Mouse (Mus musculus) spleen, postnatal 10 days (tissue): Measurements from ENCODE around the gene Abcc1.
A peak's percentile ranks its signal among the peaks of the same experiment; 100 is the strongest.

Source experiments
- DNase-seq, 2 experiments: peaks; one replicate each; pipeline ENCODE4 v3.0.0; 2021 to 2022; ENCODE audit warnings: low spot score in 2 of 2

Abcc1 gene

GRCm38 (mm10) chr16:14376352-14376751 is 15.0 kb downstream of the Abcc1 start:
- no peak for DNase-seq

DNA sequence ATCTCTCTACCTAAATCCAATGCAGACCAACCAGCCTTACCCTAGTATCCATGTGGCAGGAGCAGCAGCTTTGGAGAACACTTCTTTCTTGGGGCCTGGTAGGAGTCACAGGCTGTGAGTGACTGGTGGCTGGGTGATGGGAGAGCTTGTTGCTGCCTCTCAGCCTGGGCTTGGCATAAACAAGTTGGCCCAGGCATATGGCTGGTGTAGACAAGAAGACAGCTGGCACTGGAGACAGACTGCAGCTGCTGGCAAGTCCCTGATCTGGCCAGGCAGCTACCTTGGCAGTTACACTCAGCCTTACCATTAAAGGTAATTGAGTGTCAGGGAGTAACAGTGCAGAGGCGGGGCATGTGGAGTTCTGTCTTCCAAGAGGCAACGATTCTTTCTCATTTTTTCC is 16.0 kb downstream of the Abcc1 start:
- DNase-seq = no peak

DNA sequence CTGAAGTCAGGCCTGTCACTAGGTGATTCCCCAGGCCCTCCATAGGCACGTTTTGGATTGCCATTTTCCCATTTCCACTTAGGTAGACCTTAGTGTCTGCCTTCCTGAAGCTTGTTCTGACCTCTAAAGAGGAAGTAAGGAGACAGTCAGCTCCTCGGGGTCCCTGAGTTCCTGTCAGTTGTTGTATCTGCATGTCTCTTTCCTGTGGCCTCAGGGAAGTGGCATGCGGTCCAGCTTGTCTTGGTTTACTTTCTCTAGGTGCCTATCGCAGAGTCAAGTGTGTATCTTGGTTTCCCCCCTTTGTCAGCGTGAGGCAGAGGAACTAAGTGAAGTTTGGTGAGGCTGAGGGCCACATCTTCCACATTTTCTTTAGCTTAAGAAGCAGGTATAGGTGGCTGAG is 17.3 kb downstream of the Abcc1 start:
- no peak for DNase-seq

DNA sequence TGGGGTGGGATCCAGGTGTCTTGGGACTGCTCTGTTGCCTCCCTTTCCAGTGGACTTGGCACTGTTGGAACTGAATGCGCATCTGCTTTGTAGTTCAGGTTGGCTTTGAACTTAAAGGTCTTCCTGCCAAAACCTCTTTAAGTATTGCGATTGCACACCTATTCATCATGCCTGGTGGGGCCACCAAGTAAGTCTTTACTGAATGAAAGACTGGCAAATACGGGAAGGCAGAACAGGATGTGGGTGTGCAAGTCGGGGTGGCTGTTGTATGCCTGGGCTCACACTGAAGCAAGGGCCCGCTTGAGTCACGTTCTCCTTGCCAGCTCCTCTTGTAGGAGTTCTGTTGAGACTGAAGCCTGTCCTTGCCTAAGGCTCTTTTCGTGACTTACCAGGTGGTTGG is 18.5 kb downstream of the Abcc1 start:
- no peak for DNase-seq

GRCm38 (mm10) chr16:14381061-14381665 is 19.8 kb downstream of the Abcc1 start:
- no peak for DNase-seq

DNA sequence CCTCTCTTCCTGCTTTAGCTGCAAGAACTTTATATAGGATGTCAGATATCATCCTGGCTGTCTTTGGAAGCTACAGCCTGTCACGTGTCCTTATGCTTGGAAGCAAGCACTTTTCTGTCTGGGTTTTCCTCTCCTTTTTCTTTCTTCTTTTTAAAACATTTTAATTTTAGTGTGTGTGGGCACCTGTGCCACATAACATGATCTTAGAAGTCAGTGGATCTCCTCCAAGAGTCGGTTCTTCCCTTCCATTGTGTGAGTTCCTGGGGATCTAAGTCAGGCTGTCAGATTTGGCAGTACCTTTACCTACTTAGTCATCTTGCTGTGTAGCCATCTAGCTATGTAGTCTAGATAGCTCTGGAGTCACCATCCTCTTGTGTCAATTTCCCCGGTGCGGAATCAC is 37.9 kb downstream of the Abcc1 start:
- no peak for DNase-seq

DNA sequence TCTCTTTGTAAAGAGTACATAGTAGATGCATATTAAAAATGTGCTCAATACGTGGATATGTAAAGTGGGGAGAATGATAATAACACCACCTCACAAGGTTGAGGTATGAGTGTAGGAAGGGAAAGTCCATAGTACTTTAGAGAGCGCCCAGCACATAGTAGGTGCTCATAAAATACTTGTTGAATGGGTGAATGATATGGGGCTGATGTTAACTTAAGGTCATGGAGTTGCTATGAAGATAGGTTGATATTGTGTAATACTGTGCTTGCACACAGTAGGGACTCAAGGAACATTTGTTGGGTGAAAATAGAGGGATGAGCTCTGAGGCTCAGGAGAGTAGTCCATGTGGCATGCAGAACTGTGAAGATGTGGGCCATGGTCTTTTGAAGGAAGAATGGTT is 42.1 kb downstream of the Abcc1 start:
- no peak for DNase-seq

DNA sequence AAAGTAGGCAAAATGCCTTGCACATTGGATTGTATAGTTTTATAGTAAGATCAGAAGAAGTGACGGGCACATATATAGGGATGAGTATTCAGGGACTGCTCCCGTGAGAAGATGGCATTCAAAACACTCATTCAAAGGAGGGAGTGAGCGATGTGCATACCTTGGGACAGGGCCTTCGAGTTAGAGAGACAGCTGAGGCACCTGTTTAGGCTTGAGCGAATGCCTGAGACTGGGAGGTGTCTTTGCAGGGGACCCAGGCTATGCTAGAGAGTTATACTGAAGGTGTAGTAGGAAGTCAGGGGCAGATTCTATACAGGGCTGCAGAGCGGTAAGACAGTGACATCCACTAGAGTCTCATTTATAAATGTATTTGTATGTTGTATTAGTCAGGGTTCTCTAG is 44.3 kb downstream of the Abcc1 start:
- DNase-seq = no peak

GRCm38 (mm10) chr16:14409124-14409523 is 47.8 kb downstream of the Abcc1 start:
- DNase-seq = no peak

DNA sequence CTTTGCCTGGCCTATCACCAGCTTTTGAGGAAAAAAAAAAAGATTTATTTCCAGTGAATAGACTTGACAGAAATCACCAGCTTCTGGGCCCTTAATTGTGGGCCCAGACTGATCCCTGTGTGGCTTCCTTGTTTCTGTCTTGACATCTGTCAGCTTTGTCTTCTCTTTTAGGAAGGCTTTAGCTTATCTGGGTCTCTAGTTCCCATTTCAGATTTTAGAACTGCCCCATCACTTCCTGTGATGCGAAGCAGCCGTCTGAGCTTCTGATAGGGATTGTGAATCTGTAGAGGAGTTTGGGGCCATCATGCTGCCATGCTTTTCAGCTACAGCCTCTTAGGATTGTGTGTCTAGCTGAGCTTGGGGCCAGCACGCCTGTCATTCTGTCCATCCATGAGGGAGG is 48.4 kb downstream of the Abcc1 start:
- no peak for DNase-seq

- no peak for DNase-seq
Observed at GRCm38 (mm10) chr16:14410611-14411010, 49.3 kb downstream of the Abcc1 start.

GRCm38 (mm10) chr16:14411156-14411555 is 49.8 kb downstream of the Abcc1 start:
- no peak for DNase-seq

GRCm38 (mm10) chr16:14412551-14412950 is 51.2 kb downstream of the Abcc1 start:
- no peak for DNase-seq

DNA sequence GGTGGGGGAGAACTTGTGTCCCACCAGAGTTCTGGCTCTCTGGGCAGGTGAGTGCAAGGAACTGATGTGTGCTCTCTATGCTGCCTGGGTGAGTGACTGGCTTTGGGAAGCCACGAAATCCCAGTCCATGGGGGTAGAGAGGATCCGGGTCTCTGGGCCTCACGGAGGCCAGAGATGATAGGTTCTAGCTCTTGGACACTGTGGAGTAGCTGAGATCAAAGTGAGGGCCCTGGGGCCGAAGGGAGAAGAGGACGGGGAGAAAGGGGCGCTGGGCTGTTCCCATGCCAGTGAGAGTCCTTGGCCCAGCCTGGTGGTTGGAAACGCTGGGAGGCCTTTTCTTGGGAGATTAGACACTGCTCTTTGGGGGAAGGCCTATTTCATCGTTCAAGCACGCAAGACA is 53.8 kb downstream of the Abcc1 start:
- no peak for DNase-seq

DNA sequence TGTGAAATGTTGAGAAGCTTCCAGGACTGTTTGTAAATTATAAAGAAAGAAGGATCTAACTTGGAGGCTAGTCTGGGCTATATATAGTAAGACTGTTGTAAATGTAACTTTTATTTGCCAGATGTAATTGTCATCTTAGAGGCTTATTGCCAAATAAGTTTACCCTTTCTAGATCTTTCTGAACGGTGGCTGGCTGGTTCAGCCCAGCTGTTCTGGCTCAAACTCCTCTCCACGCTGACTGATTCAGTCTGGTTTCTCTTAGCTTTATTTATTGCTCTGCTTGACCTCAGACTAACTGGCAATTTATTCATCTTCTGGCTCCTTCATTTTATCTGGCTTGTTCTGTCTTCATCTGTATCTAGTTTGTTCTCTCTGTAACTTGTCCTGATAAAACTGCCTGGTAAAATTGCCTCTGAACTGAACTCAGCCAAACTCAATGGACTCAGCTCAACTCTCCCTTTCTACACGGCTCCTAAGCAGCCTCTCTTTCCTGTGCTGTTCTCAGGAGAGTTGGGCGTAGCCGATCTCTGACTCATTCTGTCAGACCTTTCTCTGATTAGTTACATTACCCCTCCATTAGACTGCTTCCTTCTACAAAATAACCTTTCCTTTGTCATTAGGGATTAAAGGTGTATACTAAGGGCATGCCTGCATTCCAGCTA is 55.7 kb downstream of the Abcc1 start:
- no peak for DNase-seq

GRCm38 (mm10) chr16:14420496-14421132 is 59.3 kb downstream of the Abcc1 start:
- DNase-seq = no peak

DNA sequence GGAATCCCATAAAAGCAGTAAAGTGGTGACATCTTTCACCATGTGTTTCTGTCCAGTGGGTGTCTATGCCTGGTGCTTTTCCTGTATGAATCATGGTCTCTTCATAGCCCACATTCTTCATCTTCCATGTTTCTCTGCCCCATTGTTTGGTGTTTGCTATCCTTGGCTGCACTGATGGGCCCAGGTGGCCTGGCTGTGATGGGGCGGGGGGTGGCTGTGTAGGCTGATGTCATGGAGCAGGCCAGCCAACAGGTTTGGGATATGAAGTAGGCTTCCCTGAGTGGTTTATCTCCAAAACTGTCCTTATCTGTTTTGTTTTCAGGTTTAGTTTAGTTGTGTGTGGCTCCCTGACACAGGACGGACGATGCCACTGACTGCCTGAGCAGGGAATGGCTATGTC is 60.7 kb downstream of the Abcc1 start:
- no peak for DNase-seq

DNA sequence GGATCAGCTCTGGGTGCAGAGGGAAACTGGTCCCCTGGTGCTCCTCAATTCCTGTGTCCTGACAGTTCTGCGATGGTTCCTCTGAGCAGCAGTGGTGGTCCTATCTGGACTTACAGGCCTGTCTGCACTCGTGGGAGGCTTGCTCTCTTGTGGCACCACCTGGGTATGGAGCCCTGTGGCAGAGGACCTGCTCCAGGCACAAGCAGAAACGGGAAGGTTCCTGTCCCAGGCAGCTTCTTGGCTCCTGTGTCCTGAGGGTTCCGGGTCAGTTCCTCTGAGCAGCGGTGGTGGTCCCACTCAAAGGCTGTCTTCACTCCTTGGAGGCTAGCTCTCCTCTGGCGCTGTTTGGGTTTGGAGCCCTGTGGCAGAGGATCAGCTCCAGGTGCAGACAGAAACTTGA is 68.0 kb downstream of the Abcc1 start:
- DNase-seq = no peak

DNA sequence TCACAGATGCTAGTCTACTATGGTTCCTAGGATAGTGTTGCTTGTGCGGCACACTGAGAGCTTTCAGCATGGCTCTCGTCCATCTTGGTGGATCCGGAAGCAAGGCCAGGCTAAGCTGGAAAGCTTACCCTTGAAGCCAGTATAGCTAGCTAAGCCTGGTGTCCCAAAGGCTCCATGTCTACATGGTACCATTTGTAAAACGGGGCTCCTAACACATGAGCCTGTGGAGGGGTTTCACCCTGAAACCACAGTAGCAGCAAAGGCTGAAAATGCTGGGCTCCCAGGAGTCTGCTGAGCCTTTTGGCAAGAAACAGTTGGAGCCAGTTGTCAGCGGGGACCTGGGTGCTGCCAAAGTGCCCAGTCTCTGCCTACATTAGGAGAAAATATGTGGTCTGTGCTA is 71.6 kb downstream of the Abcc1 start:
- no peak for DNase-seq

DNA sequence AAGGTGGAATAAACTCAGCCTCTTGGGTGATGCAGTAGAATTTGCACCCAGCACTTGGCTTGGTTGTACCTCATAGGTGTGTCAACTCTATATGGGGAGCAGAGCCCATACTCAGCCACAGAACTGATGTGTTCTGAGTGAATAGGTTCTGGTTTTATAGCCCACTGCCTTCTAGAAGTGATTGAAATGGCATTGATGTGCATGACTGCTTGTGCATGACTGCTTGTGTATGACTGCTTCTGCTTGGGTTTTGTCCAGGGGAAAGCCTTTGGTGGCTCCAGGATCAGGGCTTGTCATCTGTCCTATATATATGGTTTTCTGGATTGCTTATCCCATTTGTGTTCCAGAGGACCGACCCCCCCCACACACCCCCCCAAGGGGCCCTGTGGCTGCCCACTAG is 74.2 kb downstream of the Abcc1 start:
- no peak for DNase-seq

- DNase-seq = no peak
Observed at GRCm38 (mm10) chr16:14437446-14437982, 76.2 kb downstream of the Abcc1 start.

DNA sequence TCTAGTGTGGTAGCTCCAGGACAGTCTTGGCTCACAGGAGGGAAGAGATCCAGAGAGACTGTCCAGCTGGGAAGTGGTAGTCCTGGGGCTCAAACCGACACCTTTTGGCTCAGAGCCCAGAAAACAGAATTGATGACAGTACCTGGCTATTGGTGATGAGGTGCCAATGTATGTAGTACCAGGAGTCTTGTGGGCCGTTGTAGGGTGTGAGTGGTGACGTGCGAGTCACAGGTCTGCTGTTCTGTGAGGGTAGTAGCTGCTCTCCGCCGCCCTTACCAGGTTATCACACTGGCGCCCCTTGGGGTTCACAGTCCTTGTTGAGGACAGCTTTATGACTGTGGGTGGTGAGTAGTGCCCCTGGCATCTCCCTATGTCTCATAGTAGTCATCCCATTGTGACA is 77.2 kb downstream of the Abcc1 start:
- DNase-seq = no peak

DNA sequence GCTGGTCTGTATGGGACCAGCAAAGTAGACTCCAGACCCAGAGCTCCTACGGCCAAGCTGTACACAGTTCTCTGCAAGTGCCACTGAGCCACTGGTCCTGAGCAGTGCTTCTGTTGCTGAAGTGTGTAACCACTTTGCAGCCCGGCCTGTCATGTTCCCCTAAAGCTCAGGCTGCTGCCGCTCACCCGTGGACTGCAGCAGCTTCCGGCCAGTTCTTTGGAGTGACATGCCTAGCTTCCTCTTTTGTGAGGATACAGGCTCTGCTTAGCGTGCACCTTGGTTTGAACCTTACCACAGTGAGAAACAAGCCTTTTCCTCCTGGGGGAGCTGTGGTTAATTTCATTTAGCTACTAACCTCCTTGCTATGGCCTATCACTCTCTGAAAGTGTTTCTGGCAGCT is 77.7 kb downstream of the Abcc1 start:
- DNase-seq = peak in 1 of 2 experiments; percentile 45
